Mouse (Mus musculus) liver, embryonic 16.5 days (tissue): ENCODE data around the gene Sat2. TPM values are rescaled to one million over a fixed set of nuclear protein-coding genes. Genes with fewer than 3 reads are reported as not detected.

ENCODE experiments used
- ATAC-seq: fragments of 200-750 bp; cut with Nextera tagmentation; 2 replicates; pipeline ENCODE4 v1.8.0; 2017; ENCODE audit warnings: low read depth, mild to moderate bottlenecking, moderate number of reproducible peaks, moderate library complexity
- H3K27ac ChIP-seq: fragments of 300-500 bp; sonication (generic); 2 replicates; pipeline ENCODE4 v1.5.1; 2014; ENCODE audit warnings: mild to moderate bottlenecking, low read length
- H3K27me3 ChIP-seq: fragments of 300-500 bp; sonication (generic); 2 replicates; pipeline ENCODE4 v1.6.1; 2014; ENCODE audit warnings: low read depth, low read length, mixed read lengths; ENCODE audit not compliant: control insufficient read depth, insufficient read depth
- H3K36me3 ChIP-seq: fragments of 300-500 bp; sonication (generic); 2 replicates; pipeline ENCODE4 v1.6.1; 2014; ENCODE audit warnings: mild to moderate bottlenecking; ENCODE audit not compliant: control insufficient read depth, insufficient read depth
- H3K4me1 ChIP-seq: fragments of 300-500 bp; sonication (generic); 2 replicates; pipeline ENCODE4 v1.6.1; 2014; ENCODE audit warnings: low read depth, low read length, mixed read lengths; ENCODE audit not compliant: control insufficient read depth
- H3K4me2 ChIP-seq: fragments of 300-500 bp; sonication (generic); 2 replicates; pipeline ENCODE4 v1.6.1; 2014; ENCODE audit warnings: low read depth, low read length, mixed read lengths
- H3K4me3 ChIP-seq: fragments of 300-500 bp; sonication (generic); 2 replicates; pipeline ENCODE4 v1.5.1; 2014; ENCODE audit warnings: low read depth, mild to moderate bottlenecking, low read length
- H3K9ac ChIP-seq: fragments of 300-500 bp; sonication (generic); 2 replicates; pipeline ENCODE4 v1.6.1; 2014; ENCODE audit warnings: low read depth, low read length
- H3K9me3 ChIP-seq: fragments of 300-500 bp; sonication (generic); replicated peaks from 2 replicates; pipeline ENCODE4 v1.6.1; 2016; ENCODE audit warnings: low read length; ENCODE audit not compliant: control insufficient read depth
- WGBS: fragments of 180-500 bp; shearing (Covaris S2); extraction: QIAGEN DNeasy Blood & Tissue Kit; methylation state at CpG from one replicate; pipeline ENCODE4 v1.1.7; 2014; ENCODE audit not compliant: insufficient replicate concordance; 5-methylcytosine and 5-hydroxymethylcytosine counted together
- polyA plus RNA-seq: library from polyadenylated mRNA; unstranded; fragments of >200 nt; fragmentation: Nextera tagmentation; extraction: Ambion mirVana; gene quantifications from 2 replicates; pipeline ENCODE4 v1.2.1, GENCODE M21; 2015

Sat2 gene
- polyA plus RNA-seq, 1 experiment from 2014 or later = 11.5 TPM

DNA sequence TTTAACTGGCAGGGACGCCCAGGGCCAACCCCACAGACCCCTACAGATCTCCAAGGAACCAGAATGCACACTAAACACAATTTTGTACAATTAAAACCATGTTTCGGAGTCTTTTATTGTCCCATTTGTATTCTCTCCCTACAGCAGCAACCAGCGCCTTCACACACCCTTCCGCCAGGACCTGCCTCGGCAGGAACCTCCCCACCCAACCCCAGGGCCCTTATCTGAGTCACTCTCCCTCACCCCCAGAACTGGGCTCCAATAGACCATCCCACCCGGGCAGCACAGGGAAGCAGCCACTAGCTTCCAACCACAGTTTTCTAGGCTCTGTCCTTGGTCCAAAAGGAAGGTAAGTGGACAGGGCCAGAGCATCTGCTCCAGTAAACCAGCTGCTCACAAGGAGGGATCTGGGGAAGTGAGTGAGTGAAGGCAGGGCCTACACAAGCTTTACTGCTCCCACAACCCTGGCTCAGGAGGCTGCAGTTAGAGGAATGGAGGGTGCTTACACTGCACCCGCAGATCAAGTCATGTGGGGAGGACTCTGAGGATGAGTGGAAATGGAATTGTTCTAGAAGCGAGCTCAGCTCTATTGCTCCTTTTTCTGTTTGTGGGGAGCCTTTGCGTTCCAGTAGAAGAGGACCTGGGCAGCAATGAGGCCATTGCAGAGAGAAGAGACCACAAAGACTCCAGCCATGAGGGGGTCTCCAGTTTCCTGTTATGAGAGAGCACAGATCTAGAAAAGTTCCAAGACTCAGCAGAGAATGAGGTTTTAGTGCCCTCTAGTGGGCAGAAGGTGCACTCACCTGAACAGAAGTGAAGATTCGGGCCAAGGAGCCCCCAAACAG lies 35.0 kb downstream of the Sat2 start:
- ATAC-seq = 0 out of 2 replicates have a peak, but pooled peaks have one; percentile 32
- no peak overlapping the region for H3K27ac ChIP-seq
- no peaks in the 10 kb centered on the region for H3K27me3 ChIP-seq
- WGBS = 52% methylated on average over 10 of the region's 10 CpGs
- no peak overlapping the region for H3K4me2 ChIP-seq
- no peak overlapping the region for H3K4me3 ChIP-seq
- no peak overlapping the region for H3K9ac ChIP-seq
- H3K4me1 ChIP-seq = peaks cover 32% of the 10 kb centered on the region
- peaks cover 18% of the 10 kb centered on the region for H3K36me3 ChIP-seq
- H3K9me3 ChIP-seq = no peaks in the 10 kb centered on the region

DNA sequence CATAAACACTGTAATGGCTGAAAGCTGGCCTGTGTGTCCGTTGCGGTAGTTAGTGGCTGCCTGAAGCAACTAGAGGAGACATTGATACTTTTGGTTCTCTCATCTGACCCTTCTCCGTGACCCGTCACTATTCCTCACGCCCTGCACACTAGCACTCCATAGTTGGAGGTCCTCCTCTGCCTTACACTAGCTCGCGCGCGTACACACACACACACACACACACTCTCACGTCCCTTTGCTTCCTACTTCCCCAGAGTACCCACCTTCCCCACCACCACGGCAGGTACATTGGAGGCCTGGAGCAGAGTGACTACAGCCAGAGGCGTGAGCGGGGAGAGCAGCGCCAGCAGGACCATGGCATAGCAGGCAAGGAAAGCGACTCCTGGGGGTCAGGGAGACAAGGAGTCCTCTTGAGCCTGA lies 35.6 kb downstream of the Sat2 start:
- no peaks in the 10 kb centered on the region for H3K27me3 ChIP-seq
- ATAC-seq = no peak
- H3K9me3 ChIP-seq = no peaks in the 10 kb centered on the region
- no peak overlapping the region for H3K9ac ChIP-seq
- H3K36me3 ChIP-seq = peaks cover 12% of the 10 kb centered on the region
- H3K4me1 ChIP-seq = peaks cover 32% of the 10 kb centered on the region
- no peak overlapping the region for H3K27ac ChIP-seq
- WGBS = 80% methylated on average over 15 of the region's 15 CpGs
- H3K4me3 ChIP-seq = no peak overlapping the region
- H3K4me2 ChIP-seq = no peak overlapping the region

DNA sequence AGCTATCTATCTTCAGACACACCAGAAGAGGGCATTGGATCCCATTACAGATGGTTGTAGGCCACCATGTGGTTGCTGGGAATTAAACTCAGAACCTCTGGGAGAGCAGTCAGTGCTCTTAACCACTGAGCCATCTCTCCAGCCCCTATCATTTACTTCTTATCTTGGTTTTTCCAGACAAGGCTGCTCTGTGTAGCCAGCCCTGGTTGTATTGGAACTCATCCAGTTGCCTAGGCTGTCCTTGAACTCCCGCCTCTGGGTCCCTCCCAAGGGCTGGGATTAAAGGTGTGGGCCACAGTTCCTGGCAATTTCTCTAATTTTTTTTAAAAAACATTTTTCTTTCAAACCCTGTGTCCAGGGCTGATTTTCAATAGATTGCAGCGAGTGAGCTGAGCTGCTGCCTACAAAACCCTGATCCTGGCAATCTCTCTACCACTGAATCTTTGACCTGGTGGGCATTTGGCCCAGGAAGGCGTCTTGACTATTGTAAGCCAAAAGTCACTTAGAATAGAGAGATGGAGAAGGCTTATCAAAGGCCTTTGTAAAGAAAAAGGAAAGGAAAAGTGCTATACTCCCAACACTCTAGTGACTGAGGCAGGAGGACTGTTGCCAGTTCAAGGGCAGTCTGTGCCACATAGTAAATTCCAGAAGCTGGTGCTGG lies 39.5 kb downstream of the Sat2 start:
- ATAC-seq = no peak
- Histone ChIP-seq H3K27me3 (no peaks in the 10 kb centered on the region), H3K4me2 (peak overlapping the region; percentile 86), H3K9me3 (no peaks in the 10 kb centered on the region), H3K36me3 (peaks cover 18% of the 10 kb centered on the region), H3K9ac (peak overlapping the region; percentile 76), H3K4me3 (peak overlapping the region; percentile 76), H3K4me1 (peaks cover 30% of the 10 kb centered on the region), H3K27ac (peak overlapping the region; percentile 96)
- WGBS = 39% methylated on average over 3 of the region's 3 CpGs

DNA sequence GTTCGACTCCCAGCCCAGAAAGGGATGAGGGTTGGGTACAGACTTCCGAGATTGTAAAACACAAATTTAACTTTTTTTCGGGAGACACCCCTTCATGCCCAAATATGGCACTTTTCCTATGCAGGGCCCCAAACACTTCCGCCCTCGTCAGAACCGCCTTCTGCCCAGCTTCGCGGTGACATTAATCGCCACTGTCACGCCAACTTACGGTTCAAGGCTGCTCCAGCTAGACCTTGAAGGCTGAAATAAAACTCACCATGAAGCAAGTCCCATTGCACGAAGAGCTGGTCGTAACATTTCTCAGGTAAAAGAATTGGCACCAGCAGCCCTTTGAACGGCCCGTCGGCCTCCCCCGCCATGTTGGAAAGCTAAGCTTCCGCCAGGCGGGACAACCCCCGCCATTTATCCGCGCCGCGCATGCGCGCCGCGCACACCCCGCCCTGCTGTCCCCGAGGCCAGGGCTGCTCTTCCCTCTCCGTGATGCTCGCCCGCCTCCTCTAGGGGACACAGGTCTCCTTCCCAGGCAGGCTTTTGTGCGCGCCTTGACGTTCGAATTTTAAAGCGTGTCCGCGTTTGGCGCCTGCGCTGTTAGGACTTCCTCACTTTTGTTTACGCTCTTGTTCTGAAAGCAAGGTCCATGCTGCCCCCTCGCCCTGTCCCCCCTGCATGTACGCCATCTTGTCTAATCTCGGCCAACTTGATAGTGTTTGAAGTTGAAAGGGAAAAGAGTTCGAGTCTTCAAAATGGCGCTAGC lies 40.6 kb downstream of the Sat2 start, which contains the start of gene Mpdu1:
Gene Mpdu1 (minus strand): TSS at position 430 of the 754 bp plus-strand sequence.
- Histone ChIP-seq H3K36me3 (peaks cover 22% of the 10 kb centered on the region), H3K4me1 (peaks cover 22% of the 10 kb centered on the region), H3K9ac (peak within 1 kb of the TSS; percentile 76), H3K4me3 (peak within 1 kb of the TSS; percentile 76), H3K4me2 (peak within 1 kb of the TSS; percentile 86), H3K27ac (peak within 1 kb of the TSS; percentile 96), H3K27me3 (no peaks in the 10 kb centered on the region), H3K9me3 (no peaks in the 10 kb centered on the region)
- ATAC-seq = peak; percentile 95
- WGBS = 0% methylated on average over 48 of the region's 48 CpGs

DNA sequence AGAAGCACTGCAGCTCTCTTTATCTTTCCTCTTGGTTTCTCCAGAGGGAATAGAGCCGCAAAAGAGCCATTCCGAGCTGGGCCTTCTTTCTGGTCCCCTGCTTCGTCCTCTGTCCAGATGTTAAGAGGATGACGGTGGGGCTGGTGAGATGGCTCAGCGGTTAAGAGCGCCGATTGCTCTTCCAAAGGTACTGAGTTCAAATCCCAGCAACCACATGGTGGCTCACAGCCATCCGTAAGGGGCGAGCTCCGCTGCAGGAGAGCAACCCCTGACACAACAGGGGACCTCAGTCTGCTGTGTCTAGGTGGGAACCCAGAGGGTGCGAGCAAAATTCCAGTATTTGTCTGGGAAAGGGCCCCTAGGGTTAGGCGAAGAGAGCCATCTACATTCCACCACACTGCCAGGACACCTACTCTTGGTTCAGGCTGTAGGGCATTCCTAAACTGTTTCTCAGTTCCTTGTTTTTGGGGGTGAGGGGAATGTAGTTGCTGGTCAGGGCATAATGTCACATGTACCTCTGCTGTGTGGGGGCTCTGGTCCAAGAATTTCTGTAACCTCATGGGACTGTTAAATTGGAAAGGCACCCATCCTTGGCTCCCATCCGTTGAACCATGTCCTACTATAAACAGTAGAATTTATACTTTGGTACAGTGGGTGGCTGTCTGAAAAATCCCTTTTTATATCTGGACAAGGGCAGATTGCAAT lies 41.3 kb downstream of the Sat2 start:
- peak overlapping the region; percentile 86 for H3K4me2 ChIP-seq
- no peak for ATAC-seq
- peak overlapping the region; percentile 76 for H3K4me3 ChIP-seq
- H3K9ac ChIP-seq = peak overlapping the region; percentile 76
- H3K27me3 ChIP-seq = no peaks in the 10 kb centered on the region
- 69% methylated on average over 13 of the region's 13 CpGs for WGBS
- peaks cover 22% of the 10 kb centered on the region for H3K4me1 ChIP-seq
- peak overlapping the region; percentile 96 for H3K27ac ChIP-seq
- no peaks in the 10 kb centered on the region for H3K9me3 ChIP-seq
- peaks cover 23% of the 10 kb centered on the region for H3K36me3 ChIP-seq

DNA sequence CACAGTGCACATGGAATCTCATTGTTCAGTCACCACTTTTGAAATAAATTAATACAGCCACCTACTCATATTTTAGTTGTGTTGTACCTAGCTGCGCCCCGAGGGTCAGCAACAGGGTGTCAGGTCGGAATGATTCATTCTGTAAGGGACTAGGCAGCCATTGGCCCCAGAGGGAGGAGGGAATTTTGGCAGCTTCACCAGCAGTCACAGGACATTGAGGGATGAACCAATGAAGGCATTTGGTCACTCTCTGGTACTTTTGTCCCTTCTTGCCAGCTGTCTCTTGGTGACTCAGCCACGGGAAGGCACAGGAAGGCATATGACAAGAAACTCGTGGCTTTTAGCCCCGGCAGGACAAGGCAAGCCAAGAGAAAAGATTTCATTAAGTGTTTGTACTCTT lies 42.0 kb downstream of the Sat2 start:
- H3K9ac ChIP-seq = no peak overlapping the region
- peaks cover 22% of the 10 kb centered on the region for H3K4me1 ChIP-seq
- H3K27ac ChIP-seq = no peak overlapping the region; the same call in 1 of the 2 replicates
- 72% methylated on average over 6 of the region's 6 CpGs for WGBS
- peak overlapping the region; percentile 86; the same call in 1 of the 2 replicates for H3K4me2 ChIP-seq
- H3K27me3 ChIP-seq = no peaks in the 10 kb centered on the region
- H3K36me3 ChIP-seq = peaks cover 25% of the 10 kb centered on the region
- no peak overlapping the region for H3K4me3 ChIP-seq
- no peak for ATAC-seq
- no peaks in the 10 kb centered on the region for H3K9me3 ChIP-seq

DNA sequence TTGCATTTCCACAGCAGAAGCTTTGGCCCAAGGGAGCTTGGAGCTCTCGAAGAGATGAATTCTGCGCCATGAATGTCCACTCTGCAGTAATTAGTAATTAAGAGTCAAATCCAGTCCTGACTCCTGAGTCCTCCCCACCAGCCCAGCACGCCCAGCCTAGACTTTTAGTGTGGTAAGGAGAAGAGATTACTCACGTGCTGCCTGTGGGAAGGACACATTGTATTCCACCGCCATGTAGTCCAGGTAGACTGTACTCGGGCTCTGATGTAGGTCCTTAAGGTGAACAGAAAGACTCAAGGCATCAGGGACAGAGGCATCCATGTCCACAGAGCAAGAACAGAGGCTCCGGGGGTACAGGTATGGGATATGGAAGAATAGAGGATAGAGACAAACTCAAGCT lies 43.0 kb downstream of the Sat2 start:
- WGBS = 85% methylated on average over 7 of the region's 7 CpGs

DNA sequence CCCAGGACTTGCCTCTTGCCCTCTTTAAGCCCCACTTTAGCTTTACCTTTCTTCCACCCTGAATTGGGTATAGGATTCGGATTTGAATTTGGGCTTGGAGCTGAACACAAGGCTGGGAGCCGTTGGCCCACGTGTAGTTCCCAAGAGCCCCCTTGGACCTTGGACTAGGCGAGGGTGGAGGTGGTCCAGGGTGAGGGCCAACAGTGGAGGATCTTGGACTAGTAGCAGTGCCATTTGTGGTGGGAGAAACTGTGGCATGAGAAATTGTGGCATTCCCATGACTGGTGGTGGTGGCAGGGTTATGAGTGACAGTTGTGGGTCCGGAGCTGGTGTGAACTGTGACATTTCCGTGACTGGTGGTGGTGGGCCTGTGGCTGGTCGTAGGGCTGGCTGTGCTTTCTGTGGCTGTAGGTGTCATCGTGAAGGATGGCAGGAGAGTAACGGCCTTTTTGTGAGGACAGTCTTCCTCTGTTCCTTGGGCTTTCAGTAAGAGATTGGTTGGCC lies 43.7 kb downstream of the Sat2 start:
- Histone ChIP-seq H3K4me2 (no peak overlapping the region; the same call in 1 of the 2 replicates), H3K27me3 (no peaks in the 10 kb centered on the region), H3K4me3 (no peak overlapping the region), H3K9ac (no peak overlapping the region), H3K36me3 (peaks cover 42% of the 10 kb centered on the region), H3K4me1 (peaks cover 34% of the 10 kb centered on the region), H3K9me3 (no peaks in the 10 kb centered on the region), H3K27ac (peak overlapping the region; percentile 45)
- 64% methylated on average over 9 of the region's 9 CpGs for WGBS
- ATAC-seq = no peak

More for the DNA sequence above, 43.0 kb downstream of the Sat2 start:
- Histone ChIP-seq H3K4me1 (peaks cover 28% of the 10 kb centered on the region), H3K9ac (no peak overlapping the region), H3K4me2 (no peak overlapping the region), H3K27me3 (no peaks in the 10 kb centered on the region), H3K36me3 (peaks cover 35% of the 10 kb centered on the region), H3K9me3 (no peaks in the 10 kb centered on the region), H3K27ac (0 out of 2 replicates have a peak overlapping the region, but pooled peaks have one; percentile 31), H3K4me3 (no peak overlapping the region)
- no peak for ATAC-seq
